Mouse (Mus musculus): ENCODE results near the gene Nudt16l1.

The Nudt16l1 gene

GRCm38 (mm10) chr16:4913783-4914735 is 24.5 kb upstream of the Nudt16l1 start:
- peak; percentile 89 for DNase-seq

DNA sequence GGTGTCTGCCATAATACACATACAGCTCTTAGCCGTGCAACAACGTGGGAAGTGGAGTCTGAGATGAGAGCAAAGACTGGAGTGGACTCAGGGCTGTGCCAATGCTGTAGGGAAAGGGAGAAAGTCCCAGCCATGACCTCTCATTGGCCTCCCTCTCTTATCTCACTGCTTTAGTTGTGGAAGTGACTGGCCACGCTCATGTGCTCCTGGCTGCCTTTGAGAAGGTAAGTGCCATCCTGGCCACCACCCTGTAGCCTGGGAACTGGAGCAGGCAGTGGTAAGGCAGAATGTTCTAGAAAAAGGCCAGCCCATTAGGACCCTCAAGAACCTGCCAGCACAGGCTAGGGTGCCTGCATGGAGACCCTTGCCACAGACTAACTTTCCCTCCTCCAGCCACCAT is 22.6 kb upstream of the Nudt16l1 start:
- DNase-seq: no peak

DNA sequence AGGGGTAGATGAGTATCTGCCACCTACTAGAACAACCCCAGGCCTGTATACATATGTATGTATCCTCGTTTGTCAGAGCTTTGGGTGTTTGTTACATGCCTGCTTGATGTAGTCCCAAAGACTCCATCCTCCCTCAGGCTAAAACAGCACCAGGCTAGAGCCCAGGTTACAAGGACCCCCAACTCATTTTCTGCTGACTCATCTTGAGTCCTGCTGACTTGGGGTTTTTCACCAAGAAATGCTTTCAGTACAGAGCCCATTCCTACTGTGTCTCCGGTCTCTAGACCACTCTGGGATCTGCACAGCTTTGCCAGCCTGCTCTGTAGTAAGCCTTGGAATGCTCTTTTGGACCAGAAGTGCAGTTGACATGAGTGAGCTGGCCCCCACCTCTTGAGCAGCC is 22.0 kb upstream of the Nudt16l1 start:
- DNase-seq: no peak

GRCm38 (mm10) chr16:4920556-4920955 is 18.0 kb upstream of the Nudt16l1 start:
- no peak for DNase-seq

DNA sequence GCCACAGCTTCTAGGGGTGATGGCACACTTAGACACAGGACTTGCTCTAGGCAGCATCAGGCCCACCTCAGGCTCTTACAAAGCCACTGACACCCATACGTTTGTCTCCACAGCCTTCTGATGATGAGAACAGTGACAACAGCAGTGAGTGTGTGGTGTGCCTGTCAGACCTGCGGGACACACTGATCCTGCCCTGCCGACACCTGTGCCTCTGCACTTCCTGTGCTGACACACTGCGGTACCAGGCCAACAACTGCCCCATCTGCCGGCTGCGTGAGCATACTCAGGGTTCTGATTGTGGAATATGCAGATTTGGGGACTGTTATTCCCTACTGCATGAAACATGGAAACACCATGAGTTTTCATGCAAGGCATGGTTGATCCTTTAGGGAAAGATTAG is 16.1 kb upstream of the Nudt16l1 start:
- DNase-seq: peak; percentile 73

DNA sequence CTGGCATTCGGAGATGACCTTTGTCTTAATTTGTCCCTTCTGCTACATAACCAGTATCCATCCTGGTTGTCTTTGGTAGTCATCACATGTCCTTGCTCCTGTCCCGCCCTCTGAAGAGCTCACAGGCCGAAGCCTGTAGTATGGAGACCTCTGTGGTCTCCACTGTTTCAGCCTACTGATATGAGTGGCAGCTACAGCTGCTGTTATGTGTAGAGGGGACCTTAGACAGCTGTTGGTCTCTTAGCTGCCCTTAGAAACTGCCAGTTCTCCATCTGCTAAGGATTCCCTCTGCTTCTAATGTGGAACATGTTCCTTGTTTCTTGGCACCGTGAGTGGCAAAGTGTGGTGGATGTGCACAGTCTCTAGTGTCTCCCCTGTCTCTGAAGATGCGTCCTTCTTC is 14.6 kb upstream of the Nudt16l1 start:
- DNase-seq: no peak

DNA sequence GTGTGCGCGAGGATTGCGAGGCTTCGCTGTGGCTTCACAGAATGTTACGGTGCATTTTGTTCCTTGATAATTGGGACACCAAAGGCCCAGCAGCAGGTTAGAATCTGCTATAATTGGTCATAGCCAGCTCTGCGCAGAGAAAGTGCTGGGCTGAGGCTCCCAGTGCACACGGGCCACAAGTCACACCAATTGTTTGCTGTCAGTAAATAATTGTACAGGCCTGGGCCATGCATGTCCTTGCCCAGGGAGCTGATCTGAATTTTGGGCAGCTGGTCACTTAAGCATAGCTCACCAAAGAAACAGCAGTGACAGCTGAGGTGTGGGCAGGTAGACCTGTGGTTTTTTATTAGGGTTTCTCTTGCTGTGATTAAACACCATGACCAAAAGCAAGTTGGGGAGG is 10.6 kb upstream of the Nudt16l1 start:
- no peak for DNase-seq

DNA sequence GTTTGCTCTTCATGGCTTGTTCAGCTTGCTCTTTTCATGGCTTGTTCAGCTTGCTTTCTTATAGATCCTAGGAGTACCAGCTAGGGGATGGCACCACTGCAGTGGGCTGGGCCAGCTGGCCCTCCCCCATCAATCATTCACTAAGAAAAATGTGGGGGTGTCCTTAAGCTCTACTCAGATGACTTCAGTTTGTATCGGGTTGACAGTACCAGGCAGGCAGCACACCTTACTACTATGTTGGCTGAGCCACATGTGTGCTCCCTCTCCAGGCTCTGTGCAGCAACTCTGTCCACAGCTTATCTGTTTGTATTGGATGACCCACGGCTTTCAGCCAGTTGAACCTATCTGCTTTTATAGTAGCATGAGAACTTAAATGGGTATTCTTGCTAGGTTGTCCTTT is 10.1 kb upstream of the Nudt16l1 start:
- no peak for DNase-seq

- DNase-seq: no peak
These were observed 6.1 kb upstream of the Nudt16l1 start for GRCm38 (mm10) chr16:4932429-4932828.

- DNase-seq: no peak
These were observed 3.1 kb upstream of the Nudt16l1 start for GRCm38 (mm10) chr16:4935430-4935829.

DNA sequence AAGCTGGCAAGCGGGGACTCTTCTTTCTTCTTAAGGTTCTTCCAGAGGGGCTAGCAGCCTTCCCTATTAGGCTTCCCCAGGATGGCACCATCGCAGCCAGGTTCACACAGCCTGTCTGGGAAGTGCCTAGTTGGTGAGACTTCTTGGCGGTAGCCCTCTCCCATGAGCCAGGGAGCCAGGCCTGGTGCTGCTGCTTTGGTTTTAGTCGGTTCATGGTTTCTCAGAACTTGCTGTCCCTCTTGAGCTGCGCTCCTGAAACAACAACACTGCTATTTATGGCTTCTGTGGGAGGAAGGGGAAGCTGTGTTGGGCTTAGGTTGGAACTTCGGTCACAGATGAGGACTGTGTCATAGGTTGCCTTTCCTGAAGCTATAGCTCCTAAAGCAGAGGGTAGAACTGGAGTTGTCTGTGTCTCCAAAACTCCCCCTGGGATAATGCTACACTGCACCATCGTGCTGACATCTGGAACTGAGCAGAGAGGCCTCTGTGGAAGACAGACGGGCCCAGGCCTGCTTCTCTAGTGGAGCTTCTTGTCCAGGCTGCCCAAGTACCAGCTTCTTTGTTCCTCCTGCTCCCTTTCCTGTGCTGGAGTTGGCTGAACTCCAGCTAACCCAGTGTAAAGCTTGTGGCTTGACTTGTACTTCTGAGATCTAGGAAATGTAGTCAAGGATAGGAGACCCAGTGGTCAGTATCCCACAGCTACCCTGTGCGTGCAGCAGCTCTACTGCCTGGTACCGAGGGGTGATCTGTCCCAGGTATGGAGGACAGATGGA is 2.4 kb upstream of the Nudt16l1 start:
- no peak for DNase-seq

- DNase-seq: no peak
These were observed 990 bp upstream of the Nudt16l1 start for GRCm38 (mm10) chr16:4937351-4938190.

GRCm38 (mm10) chr16:4938989-4939388 is 428 bp downstream of the Nudt16l1 start:
- DNase-seq: peak; percentile 99

DNA sequence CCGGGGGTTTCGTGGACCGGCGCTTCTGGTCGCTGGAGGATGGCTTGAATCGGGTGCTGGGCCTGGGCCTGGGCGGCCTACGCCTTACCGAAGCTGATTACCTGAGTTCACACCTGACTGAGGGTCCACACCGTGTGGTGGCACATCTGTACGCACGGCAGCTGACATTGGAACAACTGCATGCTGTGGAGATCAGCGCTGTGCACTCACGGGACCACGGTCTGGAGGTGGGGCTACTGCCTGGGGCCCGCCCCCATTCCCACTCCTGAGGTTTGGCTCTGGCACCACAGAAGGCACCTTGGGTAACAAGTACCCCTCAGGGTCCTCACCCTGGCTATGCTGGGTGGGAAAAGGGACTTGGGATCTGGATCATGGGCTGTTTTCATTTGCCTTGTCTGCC is 851 bp downstream of the Nudt16l1 start:
- DNase-seq: no peak

DNA sequence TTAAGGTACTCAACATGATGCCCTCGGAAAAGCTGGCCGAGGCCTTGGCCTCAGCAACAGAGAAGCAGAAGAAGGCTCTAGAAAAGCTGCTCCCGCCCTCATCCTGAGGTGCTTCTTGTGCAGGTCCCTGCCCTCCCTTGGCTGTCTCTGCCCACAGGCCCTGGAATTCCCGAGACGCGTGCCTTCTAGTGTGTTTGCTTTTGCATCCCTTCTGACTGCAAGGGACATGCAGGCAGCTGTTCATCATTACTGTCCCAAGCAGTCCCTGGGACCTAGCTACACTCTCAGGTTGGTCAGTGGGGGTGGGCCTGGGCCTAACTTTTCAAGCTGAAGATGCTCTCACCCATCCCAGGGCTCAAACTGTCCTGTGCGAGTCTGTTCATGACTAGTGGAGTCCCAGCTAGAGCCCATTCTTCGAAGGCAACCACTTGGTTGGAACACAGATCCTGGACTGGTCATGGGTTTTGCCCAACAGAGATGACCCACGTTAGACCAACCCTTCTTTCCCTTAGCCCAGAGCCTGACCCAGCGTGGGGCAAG is 1.8 kb downstream of the Nudt16l1 start:
- DNase-seq: no peak

GRCm38 (mm10) chr16:4941016-4941415 is 2.5 kb downstream of the Nudt16l1 start:
- DNase-seq: no peak

DNA sequence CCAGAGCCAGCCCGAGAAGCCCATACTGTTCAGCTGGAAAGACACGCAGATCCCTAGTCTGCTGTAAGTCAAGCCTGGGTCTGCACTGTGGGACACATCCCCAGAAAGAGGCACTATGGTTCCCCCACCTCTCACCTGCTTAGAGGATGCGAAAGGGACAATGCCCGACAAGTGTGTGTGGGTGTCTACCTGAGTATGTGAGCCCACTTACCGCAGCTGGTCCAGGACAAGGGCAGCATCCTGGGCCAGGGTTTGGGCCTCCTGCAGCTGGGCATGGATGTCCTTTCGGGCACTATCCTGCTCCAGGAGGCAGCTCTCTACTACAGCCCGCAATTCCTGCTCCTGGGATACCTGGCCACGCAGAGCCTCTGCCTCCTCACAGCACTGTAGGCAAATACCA is 4.3 kb downstream of the Nudt16l1 start:
- DNase-seq: no peak

DNA sequence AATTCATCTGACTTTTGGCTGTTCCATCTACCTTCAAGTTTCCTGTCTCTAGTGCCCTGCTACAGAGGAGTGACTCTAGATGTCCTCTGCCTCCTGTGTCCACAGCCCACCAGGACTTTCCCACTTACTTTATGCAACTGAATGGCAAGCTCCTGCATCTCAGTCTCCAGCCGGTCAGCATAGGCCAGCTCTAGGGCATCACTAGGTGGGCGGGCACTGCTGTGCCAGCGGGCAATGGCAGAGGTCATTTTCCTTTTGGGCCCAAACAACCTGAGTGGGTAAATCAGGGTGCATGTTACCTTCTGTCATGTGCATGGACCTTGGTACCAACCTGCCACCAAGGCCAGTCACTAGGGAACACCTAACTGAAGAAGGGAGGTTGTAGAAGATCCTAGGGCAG is 4.9 kb downstream of the Nudt16l1 start:
- DNase-seq: no peak

DNA sequence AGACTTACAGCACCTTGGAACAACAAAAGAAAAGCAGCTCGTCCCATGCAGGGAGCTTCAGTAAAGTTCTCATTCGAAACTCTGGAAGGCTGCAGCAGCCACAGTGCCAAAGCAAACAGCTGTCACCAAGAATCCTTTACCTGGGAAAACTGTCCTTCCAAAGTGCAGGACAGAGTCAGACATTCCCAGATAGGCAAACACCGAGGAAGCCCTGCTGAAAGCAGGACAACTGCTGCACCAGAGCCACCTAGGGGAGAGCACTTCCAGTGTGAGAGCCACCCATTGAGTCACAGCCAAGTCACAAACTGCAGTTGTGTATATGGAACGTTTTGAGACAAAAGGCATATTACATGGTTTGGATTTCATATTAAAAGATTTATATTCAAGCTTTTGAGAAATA is 6.9 kb downstream of the Nudt16l1 start:
- DNase-seq: no peak

DNA sequence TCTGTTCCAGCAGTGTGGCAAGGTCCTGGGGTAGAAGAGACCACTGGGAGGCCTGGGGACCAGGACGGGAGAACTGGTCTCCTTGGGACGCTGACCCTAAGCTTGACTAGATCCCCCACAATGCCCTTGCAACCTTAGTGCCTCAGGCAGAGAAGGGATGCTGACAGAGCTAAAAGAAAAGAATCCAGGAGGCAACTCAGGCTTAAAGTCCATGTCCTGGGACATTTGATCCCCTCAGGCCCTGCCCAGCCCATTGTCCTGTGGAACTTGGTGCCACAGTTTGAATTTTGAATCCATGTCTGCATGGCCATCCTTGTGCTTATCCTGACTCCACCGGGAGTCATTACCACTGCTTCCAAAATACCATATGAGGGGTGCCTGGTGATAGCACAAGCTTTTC is 7.6 kb downstream of the Nudt16l1 start:
- DNase-seq: no peak

GRCm38 (mm10) chr16:4947378-4947777 is 8.8 kb downstream of the Nudt16l1 start:
- no peak for DNase-seq

DNA sequence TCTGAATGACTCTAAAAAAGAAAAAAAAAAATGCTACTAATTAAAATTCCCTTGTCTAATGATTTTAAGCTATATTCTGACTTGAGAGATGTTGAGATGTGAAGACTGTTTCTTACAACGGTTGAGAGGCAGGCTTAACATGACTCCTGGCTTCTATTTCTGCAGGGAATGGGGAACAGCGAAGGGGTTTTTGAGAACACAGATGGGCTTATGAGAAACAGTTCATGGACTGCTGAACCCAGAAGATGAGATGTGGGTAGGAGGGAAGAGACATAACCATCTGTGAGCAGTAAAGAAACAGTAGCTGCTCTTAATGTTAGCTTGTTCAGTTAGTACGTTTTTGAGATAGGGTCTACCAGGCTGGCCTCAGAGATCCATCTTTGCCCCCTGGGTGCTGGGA is 18.0 kb downstream of the Nudt16l1 start:
- DNase-seq: no peak

DNA sequence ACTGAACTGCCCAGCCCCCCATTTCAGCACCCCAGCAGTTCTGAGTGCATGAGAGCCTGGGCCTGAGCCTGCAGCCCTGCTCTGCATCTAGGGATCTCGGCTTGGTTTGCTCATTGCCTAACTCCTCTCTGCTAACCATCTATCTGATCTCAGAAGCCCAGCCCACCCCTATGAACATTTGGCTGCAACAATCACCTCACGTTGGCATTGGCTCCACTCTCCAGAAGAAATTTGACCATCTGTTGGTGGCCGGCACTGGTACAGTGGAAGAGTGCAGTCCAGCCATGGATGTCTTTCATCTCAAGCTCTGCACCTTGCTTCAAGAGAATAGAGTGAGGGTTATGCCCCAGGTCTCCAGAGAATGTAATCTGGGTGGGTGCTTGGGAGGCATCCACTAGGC is 18.9 kb downstream of the Nudt16l1 start:
- no peak for DNase-seq

All from thymus, postnatal 4 days (tissue).